Mouse (Mus musculus): ENCODE data around the gene Mob2.

Mob2 gene

DNA sequence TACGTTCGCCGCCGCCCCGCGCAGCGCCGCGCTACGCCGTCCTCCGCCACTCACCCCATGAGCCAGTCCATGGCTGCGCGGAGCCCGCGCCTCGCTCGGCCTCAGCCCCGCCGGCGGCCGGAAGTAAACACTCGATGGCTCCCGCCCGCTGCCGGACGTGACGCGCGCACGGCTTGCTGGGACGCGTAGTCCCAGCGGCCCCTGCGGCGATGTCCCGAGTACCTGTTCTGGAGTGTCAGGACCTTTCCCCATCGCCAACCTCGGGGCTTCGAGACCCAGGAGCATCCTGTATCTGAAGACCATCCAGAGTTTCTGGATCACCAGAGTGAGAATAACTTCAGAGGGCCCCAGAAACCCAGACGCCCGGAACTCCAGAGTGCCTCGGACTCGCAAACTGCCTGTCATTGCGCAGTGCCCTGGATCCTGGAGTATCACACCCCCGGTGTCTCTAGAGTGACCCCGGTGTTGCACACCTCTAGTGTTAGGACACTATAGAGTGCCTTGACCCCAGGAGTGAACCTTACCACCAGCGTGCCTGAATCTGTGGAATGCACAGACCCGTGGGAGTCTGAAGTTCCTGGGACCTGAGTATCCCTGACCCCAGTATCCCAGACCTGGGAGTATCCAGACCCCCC lies at the start of gene Mob2:
TSS of gene Mob2 (minus strand) at position 135 of the 635 bp plus-strand sequence.
- DNase-seq: peak; percentile 95 to 97

DNA sequence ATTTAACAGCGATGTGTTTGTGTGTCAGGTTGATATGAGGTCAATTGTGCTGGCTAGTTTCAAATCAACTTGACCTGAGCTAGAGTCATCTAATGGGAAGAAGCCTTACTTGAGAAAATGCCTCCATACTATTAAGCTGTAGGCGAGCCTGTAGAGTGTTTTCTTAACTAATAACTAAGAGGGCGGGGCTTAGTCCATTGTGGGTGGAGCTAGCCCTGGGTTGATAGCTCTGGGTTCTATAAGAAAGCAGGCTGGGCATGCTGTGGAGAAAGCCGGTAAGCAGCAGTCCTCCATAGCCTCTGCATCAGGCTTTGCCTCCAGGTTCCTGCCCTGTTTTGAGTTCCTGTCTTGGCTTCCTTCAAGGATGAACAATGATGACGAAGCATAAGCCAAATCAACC lies 43.9 kb upstream of the Mob2 start:
- no peak for DNase-seq

DNA sequence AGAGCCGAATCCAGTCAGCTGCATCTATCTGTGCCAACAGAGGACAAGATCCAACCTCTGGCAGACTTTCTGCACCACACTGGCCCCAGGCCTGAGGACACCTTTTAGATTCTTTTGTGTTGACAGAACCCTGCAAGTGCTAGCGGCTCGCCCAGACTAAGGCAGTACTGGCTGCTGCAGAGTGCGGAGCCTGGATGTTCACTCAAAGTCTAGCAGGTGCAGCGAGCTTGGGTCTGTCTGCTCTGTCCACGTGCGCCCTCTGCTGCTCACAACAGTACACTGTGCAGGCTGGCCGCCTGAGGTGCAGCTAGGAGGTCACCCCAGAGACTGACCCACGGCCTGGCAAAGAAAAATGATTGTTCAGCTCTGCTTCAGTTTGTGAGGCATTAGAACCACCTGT lies 36.9 kb upstream of the Mob2 start:
- DNase-seq: peak; percentile 90 to 92

DNA sequence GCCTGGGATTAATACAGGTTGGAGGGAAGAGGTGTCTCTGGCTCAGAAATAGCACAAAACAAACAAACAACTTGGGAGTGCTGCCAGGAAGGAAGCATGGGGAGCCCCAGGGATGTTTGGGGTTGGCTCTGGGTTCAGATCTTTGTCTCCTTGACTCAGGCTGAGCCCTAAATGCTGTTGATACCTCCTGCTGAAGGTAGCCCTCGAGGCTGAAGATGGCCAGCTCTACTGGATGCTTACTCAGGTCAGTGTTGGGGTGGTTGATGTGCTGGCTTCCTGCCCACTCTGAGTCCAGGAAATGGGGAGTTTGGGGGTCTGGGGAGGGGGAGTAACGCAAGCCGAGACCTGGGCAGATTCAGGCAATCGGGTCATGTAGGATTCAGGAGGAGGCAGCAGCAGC lies 35.8 kb upstream of the Mob2 start:
- peak in 1 of 2 experiments; percentile 24 for DNase-seq

DNA sequence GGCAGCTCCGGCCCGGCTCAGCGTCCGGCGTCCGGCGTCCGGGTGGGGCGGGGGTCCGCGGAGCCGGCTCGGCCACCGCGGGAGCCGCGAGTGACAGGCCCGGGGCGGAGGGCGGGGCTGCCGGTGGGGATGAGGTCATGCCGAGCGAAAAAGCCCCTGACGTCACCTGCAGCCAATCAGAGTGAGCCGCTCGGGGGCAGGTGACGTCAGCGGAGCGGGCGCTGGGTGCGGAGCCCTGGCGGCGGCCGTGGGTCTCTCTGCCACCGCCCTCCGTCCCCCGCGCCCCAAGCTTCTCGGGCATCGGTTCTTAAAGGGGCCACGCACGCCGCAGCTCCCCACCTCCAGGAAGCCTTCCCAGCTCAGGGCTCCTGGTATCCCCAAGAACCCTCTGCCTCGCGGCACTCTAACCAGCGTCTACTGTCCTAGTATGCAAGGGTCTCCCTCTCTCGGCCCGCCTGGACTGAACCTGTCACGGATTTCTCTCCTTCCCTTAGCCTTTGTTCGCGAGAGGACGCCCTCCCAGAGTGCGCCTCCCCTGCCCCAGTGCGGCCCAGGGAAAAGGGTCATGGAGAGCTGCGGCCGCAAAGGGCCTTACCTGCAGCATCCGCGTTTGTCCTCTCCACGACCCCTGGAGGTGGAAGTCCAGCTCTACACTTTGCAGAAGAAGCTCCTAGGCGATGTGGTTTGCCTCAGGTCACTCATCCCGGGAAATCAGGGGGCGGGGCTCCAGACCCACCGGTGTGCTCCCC lies 34.5 kb upstream of the Mob2 start, which contains the start of gene Dusp8:
TSS of gene Dusp8 (minus strand) at position 661 of the 749 bp plus-strand sequence.
- peak; percentile 97 to 99 for DNase-seq

DNA sequence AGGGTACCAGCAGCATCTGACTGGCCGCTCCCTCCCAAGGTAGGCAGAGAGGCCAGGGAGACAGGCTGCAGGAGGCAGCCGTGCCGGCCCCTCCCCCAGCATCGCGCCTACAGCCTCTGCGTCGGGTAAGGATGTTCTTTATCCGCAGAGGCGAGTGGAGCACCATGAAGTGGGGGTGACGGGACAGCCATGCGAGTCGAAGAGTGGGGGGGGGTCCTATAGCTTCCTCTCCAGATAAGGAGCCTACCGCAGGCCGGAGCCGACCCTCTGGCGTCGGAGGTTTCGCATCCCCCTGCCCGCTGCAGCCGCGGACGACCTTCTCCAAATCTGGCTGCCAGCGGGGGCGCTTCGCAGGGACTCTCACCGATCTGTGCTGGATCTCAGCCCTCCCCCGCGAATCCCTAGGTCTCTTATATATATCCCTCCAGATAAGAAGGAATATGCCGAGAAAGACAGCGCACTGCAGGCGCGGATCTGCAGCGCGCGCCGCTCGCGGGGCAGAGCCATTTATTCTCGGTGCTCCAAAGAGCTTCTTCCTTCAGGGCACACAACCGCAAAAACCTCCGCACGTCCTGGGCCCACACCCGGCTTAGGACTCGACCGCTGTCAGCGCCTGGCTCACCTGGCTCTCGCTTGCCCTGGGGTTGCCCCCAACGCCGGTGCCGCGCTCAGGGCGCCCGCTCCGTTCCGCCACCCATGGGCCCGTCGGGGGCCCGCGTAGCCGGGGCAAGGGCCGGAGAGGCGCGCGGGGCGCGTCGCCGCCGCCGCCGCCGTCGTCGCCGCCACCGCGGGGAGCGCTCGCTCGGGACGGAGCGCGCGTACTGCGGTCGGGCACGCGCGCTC lies 33.7 kb upstream of the Mob2 start:
- peak; percentile 82 to 84 for DNase-seq

DNA sequence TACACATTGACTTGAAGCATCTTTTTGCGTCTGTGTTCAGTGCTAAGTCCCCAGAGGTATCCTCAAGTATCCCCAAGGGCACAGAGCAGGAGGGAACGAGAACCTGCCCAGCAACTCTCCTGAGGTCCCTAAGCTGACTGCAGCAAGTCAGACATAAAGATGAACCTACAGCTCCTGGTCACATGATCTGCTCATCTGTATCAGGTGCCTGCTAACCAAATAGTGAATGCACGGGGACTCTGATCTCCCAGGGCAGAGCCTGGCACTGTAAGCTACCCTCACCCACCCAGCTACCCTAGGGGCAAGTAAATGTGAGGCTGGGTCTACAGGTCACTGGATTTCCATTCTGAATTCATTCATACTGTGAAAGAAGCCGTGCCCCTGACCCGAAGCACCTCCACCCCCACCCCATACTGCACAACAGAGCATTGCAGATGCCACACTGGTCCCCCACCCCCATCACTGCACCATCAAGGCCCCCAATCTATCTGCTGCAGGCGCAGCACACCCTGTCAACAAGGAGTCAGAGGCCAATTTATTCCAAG lies 32.9 kb upstream of the Mob2 start:
- peak in 1 of 2 experiments; percentile 31 for DNase-seq

DNA sequence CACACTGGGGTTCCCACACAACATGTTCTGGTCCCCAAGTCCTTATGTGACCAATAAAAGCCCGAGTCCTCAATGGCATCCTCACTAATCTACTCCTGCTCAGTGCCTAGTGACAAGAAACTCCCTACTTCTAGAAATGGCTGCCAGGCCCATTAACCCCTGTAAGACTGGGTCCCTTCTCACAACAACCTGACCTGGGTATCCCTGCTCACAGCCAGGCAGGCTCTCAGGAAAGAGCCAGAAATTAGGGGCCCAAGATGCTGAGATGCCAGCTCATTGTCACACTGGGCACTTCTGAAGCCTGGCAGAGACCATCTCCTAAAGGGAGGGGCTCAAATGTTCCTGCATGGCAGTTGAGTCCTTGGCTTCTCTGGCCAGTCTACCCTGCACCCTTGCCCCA lies 32.1 kb upstream of the Mob2 start:
- peak in 1 of 2 experiments; percentile 12 for DNase-seq

DNA sequence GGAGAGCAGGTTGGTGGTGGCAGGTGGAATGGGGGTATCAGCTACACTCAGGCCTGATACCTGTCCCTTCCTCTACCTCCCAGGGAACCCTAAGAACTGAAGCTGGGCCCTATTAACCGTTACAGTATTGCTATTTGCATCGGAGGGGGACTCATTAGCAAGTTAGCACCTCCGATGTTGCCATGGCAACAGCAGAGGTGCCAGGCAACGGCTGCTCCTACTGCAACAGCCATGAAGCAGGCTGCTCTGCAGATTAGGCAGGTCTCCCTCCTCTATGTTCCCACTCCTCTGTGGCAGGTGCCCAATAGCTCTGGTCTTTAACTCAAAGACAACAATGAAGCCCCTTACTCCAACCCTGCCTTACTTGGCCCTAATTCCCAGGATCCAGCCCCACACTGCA lies 31.0 kb upstream of the Mob2 start:
- DNase-seq: peak; percentile 25 to 29

DNA sequence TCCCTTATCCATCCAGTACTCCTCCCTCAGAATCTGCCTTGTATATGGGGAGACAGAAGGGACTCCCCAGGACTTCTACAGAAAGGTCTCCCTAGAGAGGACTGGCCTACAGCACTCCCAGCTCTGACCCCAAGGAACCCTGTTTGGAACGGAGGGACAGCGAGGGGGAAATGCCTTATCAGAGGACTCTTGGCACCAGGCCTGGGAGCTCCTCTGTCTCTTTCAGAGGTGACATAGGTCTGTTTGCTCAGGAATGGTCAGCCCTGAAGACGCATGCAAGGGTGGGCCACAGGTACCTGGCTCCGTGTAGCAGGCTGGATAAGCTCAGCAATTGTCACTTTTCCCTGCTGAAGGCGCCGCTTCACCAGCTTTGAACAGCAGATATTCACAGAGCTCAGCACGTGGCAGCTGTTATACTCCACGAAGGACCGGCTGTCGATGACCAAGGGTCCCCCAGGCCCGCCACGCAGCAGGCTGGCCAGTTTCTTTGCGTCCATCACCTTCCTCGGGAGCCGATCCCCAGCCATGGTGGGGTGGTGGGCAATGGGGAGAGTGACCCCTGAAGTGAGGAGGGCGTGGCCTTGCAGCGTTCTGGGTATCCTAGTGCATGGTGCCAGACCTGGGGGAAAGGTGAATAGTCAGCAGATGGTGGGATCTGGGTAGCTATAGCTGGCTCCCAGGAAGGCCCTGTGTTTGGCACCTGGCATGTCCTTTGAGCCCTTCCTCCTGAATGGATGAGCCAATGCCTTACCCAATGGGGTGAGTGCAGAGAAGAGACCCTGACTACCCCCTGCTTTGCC lies 29.0 kb upstream of the Mob2 start:
- peak; percentile 31 to 37 for DNase-seq

DNA sequence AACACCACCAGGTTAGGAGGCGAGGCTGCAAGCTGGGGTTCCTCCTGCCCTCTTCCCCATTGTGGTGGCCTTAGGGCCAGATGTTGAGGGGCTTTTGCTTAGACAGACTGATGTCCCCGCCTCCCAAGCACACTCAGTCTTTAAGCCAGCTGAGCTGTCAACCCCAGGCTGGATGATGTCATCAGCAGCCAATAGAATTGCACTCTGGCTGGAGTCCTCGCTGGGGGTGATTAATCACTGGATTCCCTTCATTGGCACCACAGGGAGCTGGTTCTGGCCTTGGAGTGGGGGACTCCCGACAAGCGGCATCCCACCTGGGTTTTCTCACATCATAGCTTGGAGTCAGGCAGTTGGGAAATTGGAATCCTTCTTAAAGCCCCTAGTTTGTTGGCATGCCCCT lies 28.0 kb upstream of the Mob2 start:
- peak; percentile 44 to 60 for DNase-seq

DNA sequence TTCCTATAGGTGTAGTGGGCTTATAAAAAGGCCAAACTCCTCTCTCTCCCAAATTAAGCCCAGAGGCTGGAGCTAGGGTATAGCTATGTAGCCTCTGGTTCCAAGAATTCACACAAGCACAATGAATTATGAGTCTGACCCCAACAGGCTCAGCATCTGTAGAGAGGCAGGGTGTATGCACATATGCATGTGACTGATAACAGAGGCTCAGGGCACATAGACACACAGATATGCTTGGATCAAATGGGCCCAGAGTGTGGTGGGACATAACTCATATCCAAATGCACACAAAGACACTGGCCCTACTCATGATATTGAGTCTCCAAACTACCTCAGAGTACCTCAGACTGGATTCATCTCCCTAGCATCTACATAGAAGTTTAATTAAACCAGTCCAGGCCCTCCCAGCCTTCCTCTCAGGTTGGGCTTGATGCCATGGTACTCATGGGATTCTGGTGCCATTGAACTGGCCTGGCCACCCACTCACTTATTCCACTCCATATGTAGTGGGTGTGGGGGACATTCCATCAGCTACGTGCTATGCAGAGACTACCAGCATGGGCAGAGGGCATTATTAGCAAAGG lies 26.3 kb upstream of the Mob2 start:
- no peak for DNase-seq

DNA sequence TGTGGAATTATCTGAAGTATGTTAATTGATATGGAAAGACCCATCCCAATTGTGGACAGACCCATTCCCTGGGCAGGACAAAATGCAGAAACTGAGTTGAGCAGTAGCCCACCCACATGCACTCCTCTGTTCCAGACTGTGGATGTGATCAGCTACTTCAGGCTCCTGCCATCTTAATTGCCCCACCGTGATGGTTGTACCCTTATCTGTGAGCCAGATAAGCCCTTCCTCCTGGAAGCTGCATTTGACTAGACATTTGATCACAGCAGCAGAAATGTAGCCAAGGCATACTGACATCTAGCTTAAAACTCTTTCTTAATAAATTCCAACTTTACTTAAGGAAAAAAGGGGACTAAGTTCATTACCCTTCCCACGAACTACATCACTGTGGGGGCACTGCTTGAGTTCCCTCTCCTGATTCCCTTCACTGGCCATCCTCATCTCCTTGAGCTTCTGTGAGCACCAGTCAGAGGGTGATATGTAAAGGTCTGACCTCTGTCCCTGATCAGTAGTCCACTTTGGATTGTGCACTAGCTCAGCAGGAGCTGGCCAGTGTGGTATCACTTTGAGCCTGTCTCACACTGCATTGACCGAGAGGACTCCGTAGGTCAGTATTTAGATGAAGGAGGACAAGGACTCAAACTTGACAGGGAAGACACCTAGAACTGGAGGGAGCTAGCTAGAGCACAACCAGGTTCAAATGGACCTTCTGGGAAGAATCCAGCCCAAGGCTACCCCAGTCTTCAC lies 25.5 kb upstream of the Mob2 start:
- DNase-seq: no peak

DNA sequence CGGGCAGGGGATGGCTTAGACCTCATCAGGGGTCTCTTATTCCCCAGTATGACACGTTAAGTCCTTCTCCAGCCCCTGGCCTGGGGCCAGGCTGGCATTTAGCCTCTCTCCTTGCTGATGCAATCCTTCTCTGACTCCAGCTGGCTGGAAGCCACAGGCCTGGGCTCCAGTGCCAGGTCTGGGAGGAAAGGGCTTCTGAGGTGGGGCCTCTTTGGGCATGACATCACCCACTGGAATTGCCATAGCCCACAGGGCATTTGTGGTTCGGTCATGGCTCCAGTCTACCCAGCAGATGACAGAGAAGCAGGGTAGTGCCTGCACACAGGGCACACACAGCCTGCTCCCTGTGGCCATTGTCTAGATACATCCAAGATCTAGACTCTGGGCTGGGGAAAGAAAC lies 24.0 kb upstream of the Mob2 start:
- peak; percentile 83 to 89 for DNase-seq

DNA sequence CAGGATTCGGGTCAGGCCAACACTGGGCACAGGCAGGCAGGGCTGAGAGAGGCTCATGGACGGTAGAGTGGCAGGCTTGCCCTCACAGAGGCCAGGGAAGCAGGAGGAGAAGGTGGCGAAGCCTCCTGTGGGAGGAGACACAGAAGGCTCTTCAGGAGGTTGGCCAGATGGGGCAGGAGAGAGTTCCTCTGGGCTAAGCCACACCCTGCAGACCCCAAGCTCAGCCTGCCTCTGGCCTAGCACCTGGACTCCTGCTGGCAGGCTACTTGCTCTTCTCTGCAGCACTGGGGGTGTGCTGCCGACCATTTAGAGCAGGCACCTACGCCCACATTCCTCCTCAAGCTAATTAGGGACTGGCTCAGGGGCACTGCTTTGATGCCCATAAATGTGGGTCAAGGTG lies 23.5 kb upstream of the Mob2 start:
- DNase-seq: peak in 1 of 2 experiments; percentile 53

DNA sequence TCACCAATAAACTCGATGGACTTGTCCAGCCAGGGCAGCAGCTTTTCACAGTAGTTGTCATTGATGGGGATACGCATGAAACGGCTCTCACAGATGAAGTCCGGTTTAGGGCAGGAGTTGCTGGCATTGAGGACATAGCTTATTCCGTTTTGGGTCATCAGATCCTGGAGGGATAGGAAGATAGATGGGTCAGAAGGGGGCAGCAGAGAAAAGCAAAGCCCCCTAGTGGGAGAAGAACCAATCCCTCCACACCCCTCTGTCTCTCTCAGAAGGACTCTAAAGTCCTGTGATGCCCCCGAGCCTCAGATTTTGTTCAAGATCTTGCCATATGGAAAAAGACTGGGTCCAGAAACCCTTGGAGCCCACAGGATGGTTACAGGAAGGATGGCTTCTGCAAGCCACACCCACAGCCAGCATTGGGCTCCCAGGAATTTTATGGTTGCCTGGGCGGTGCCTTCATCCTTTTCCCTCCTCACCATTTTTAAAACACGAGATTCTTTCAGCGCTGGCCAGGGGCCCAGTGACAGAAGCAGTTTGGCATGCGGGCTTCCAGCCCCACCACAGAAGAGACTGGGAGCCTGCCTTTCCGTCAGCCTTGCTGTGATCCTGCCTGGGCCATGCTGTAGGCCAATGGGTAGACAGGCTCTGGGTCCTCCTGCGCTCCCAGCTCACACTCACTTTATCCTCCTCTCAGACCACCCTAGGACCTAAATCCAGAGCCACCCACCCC lies 22.9 kb upstream of the Mob2 start:
- DNase-seq: peak; percentile 51 to 53

DNA sequence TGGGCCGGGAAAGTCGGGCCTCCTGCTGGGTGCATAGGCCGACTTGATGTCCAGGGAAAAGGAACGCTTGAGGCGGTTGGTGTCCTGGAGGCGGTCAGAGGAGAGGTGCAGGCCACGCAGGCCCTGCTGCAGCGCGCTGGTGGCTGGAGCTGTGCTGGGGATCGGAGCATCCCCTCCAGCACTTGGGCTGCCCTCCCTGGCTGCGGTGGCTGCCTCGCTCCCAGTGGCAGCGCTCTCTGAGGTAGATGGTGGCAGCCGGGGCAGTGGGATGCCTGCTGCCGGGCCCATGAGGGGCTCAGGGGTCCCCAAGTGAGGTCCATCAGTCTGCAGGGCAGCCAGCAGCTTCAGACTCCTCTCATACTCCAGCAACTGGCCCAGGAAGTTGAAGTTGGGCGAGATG lies 21.7 kb upstream of the Mob2 start:
- no peak for DNase-seq

DNA sequence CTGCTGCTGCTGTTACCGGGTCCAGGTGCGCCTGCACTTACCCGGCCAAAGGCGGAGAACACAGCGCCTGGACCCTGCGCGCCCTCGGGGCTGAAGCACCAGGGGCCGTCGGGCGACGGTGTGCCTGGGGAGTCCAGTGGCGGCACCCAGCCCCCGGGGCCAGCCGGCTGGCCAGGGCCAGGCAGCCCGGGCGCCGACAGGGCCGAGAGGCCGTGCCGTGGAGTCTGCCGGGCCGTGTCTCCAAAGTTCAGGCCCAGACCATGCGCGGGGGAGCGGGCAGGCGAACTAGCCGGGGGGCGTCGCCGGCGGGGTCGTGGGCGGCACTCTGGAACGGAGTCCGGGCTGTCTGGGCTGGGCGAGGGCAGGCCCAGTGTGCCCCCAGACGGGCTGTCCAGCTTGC lies 21.3 kb upstream of the Mob2 start:
- DNase-seq: peak in 1 of 2 experiments; percentile 29

DNA sequence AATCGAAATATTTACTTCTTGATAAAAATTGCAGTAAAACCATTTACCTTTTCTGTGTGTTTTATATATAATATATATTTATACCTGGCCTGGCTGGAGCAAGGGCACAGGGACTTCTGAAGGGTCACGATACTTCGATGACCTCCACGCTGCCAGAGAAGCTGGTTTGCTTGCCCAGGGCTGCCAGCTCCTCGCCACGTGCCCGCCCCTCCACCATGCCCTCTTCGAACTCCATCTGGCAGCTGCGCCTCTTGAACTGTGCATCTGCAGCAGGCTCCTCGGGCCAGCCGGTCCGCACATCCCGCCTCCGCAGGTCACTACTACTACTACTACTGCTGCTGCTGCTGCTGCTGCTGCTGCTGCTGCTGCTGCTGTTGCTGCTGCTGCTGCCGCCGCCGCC lies 20.9 kb upstream of the Mob2 start:
- DNase-seq: no peak

DNA sequence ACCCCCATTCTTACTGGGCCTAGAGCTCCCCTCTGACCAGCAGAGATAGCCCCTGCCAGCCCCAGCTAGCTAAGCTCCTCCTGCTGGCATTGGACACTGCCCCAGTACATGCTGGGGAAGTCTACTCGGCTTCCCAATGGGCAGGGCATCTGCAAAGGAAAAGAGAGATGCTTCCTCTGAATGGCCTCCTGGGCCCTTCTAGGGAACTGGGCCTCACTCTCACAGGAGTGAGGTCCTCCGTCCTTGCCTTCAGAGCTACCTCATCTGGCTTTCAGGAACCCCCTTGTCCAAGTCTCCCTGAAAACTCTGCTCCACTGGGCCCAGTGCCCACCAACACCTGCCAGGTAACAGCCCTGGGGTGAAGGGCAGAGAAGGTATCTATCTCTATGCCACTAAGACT lies 20.0 kb upstream of the Mob2 start:
- peak; percentile 33 to 37 for DNase-seq

DNA sequence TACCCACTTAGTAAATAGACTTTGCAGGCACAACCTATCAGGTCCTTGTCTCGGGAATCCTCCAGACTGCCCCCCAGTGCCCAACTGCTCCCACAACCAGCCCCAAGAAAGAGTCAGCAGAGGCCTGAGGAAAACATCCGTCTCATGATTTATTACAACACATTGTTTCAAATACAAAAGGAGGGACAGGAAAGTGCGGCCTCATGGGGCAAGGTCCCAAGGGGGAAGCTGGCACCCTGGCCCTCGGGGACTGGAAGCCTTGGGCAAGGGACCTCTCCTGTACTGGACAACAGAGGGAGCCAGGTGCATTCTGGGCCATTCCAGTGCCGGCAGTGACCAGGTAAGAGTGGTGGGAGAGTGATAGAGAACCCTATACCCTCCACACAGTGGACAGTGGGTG lies 18.5 kb upstream of the Mob2 start:
- no peak for DNase-seq

Measured in cerebellum, adult 18-20 months (tissue).